Mouse (Mus musculus) heart, postnatal 0 days (tissue): Measurements from ENCODE around the gene Qk.

Experiments used
- CTCF ChIP-seq: IDR thresholded peaks from 2 replicates; pipeline ENCODE4 v1.5.1; 2016; ENCODE audit warnings: antibody characterized with exemption, control low read depth, low read depth
- EP300 ChIP-seq: IDR thresholded peaks from 2 replicates; pipeline ENCODE4 v1.6.1; 2016; ENCODE audit warnings: antibody characterized with exemption, low read depth

- TF ChIP-seq EP300 (no peak), CTCF (no peak)
These were observed 16.3 kb upstream of the Qk start for GRCm38 (mm10) chr17:10335809-10336499.
